Mouse (Mus musculus) C2C12 (cell line): ENCODE measurements around the gene Gm5089.

Source experiments
- CTCF ChIP-seq: IDR thresholded peaks from one replicate; pipeline ENCODE4 v1.5.1; 2011; ENCODE audit not compliant: control insufficient read depth, insufficient read depth, insufficient read length
- USF1 ChIP-seq: IDR thresholded peaks from one replicate; pipeline ENCODE4 v1.6.1; 2011; ENCODE audit warnings: low read depth, mild to moderate bottlenecking, control low read depth, moderate library complexity

DNA sequence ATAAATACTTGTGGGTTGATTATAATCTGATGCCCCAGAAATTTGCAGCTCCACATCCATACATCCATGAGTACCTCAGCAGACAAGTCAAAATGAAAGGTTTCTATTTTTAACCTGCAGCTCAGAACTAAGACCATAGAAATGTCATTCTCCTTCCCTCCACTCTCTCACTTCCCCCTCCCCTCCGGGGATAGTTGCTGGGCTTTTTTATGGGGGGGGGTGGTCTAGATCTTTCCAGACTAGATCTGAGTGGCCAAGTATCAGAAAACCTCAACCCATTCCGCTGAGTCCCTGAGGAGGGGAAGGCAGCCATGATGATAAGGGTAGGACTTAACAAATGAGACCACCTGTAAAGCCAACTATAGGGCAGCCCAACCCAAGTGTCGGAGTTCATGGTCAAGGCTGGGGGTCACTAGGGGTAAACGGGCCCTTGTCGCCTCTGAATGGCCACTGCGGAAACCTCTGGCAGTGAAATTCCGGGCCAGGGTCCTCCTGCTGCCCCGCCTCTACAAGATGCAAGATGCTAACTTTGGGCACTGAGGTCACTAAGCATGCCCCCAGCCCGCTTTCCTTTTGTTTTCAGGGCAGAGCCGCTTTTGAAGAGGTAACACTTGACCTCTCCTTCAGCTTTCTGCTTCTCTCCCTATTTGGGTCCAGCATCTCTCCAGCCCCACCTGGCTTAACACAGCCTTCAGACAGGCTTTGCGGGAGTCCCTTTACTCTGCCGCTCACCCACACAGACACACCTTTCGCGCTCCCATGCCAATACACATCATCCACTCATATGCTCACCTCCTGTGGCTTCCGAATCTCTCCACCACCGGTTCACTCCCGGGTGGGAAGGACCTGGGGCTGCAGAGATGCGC is 32.9 kb upstream of the Gm5089 start:
- TF ChIP-seq CTCF (no peak), USF1 (no peak)
